Mouse (Mus musculus): ENCODE results near the gene Sh3rf3.
A peak's percentile ranks its signal among the peaks of the same experiment; 100 is the strongest.

Gene Sh3rf3

GRCm38 (mm10) chr10:58854548-58855198 is 41.5 kb downstream of the Sh3rf3 start:
- DNase-seq (ENCODE audit: low read depth, low spot score): peak; percentile 9

GRCm38 (mm10) chr10:58855199-58855751 is 42.1 kb downstream of the Sh3rf3 start:
- DNase-seq (ENCODE audit: low read depth, low spot score): no peak

- no peak for DNase-seq (ENCODE audit: low read depth, low spot score)
Observed at GRCm38 (mm10) chr10:58855814-58856213, 42.7 kb downstream of the Sh3rf3 start.

- no peak for DNase-seq (ENCODE audit: low read depth, low spot score)
Observed at GRCm38 (mm10) chr10:58856742-58857141, 43.6 kb downstream of the Sh3rf3 start.

GRCm38 (mm10) chr10:58864735-58865134 is 51.6 kb downstream of the Sh3rf3 start:
- no peak for DNase-seq (ENCODE audit: low read depth, low spot score)

GRCm38 (mm10) chr10:58867536-58867935 is 54.4 kb downstream of the Sh3rf3 start:
- DNase-seq (ENCODE audit: low read depth, low spot score): no peak

GRCm38 (mm10) chr10:58869836-58870235 is 56.7 kb downstream of the Sh3rf3 start:
- no peak for DNase-seq (ENCODE audit: low read depth, low spot score)

- no peak for DNase-seq (ENCODE audit: low read depth, low spot score)
Observed at GRCm38 (mm10) chr10:58871149-58871820, 58.1 kb downstream of the Sh3rf3 start.

GRCm38 (mm10) chr10:58871821-58872577 is 58.8 kb downstream of the Sh3rf3 start:
- DNase-seq (ENCODE audit: low read depth, low spot score): no peak

GRCm38 (mm10) chr10:58877835-58878234 is 64.7 kb downstream of the Sh3rf3 start:
- no peak for DNase-seq (ENCODE audit: low read depth, low spot score)

- no peak for DNase-seq (ENCODE audit: low read depth, low spot score)
Observed at GRCm38 (mm10) chr10:58878636-58879035, 65.5 kb downstream of the Sh3rf3 start.

- DNase-seq (ENCODE audit: low read depth, low spot score): no peak
Observed at GRCm38 (mm10) chr10:58882741-58883140, 69.6 kb downstream of the Sh3rf3 start.

GRCm38 (mm10) chr10:58885351-58885750 is 72.2 kb downstream of the Sh3rf3 start:
- no peak for DNase-seq (ENCODE audit: low read depth, low spot score)

GRCm38 (mm10) chr10:58885816-58886215 is 72.7 kb downstream of the Sh3rf3 start:
- DNase-seq (ENCODE audit: low read depth, low spot score): no peak

GRCm38 (mm10) chr10:58890671-58891439 is 77.7 kb downstream of the Sh3rf3 start:
- no peak for DNase-seq (ENCODE audit: low read depth, low spot score)

- no peak for DNase-seq (ENCODE audit: low read depth, low spot score)
Observed at GRCm38 (mm10) chr10:58895431-58895830, 82.3 kb downstream of the Sh3rf3 start.

GRCm38 (mm10) chr10:58897009-58897543 is 83.9 kb downstream of the Sh3rf3 start:
- no peak for DNase-seq (ENCODE audit: low read depth, low spot score)

- DNase-seq (ENCODE audit: low read depth, low spot score): no peak
Observed at GRCm38 (mm10) chr10:58905253-58905652, 92.1 kb downstream of the Sh3rf3 start.

GRCm38 (mm10) chr10:58907001-58907443 is 93.9 kb downstream of the Sh3rf3 start:
- no peak for DNase-seq (ENCODE audit: low read depth, low spot score)

- no peak for DNase-seq (ENCODE audit: low read depth, low spot score)
Observed at GRCm38 (mm10) chr10:58908451-58908850, 95.3 kb downstream of the Sh3rf3 start.
